Mouse (Mus musculus) liver, embryonic 15.5 days (tissue): Measurements from ENCODE around the gene Bad. TPM values are rescaled to one million over a fixed set of nuclear protein-coding genes. Genes with fewer than 3 reads are reported as not detected.
"Not testable (repeated sequence)": the region's sequence is repeated elsewhere in the genome, so short reads cannot be mapped to it uniquely, and the experiment has no call there.

Experiments
- ATAC-seq: fragments of 200-750 bp; cut with Nextera tagmentation; 2 replicates; pipeline ENCODE4 v1.8.0; 2017; ENCODE audit warnings: moderate number of reproducible peaks, mild to moderate bottlenecking, moderate library complexity; ENCODE audit not compliant: insufficient read depth
- H3K27ac ChIP-seq: fragments of 300-500 bp; sonication (generic); replicated peaks from 2 replicates; pipeline ENCODE4 v1.5.1; 2015; ENCODE audit warnings: mild to moderate bottlenecking, inconsistent platforms
- H3K27me3 ChIP-seq: fragments of 300-500 bp; sonication (generic); 2 replicates; pipeline ENCODE4 v1.6.1; 2015; ENCODE audit warnings: mild to moderate bottlenecking, inconsistent platforms
- H3K36me3 ChIP-seq: fragments of 300-500 bp; sonication (generic); replicated peaks from 2 replicates; pipeline ENCODE4 v1.6.1; 2015; ENCODE audit warnings: moderate library complexity, mild to moderate bottlenecking, inconsistent platforms
- H3K4me1 ChIP-seq: fragments of 300-500 bp; sonication (generic); replicated peaks from 2 replicates; pipeline ENCODE4 v1.6.1; 2015; ENCODE audit warnings: inconsistent platforms
- H3K4me2 ChIP-seq: fragments of 300-500 bp; sonication (generic); 2 replicates; pipeline ENCODE4 v1.6.1; 2015; ENCODE audit warnings: moderate library complexity, mild to moderate bottlenecking, inconsistent platforms
- H3K4me3 ChIP-seq: fragments of 300-500 bp; sonication (generic); replicated peaks from 2 replicates; pipeline ENCODE4 v1.5.1; 2015; ENCODE audit warnings: mild to moderate bottlenecking, inconsistent platforms
- H3K9ac ChIP-seq: fragments of 300-500 bp; sonication (generic); 2 replicates; pipeline ENCODE4 v1.6.1; 2015; ENCODE audit warnings: moderate library complexity, mild to moderate bottlenecking, inconsistent platforms
- H3K9me3 ChIP-seq: fragments of 300-500 bp; sonication (generic); replicated peaks from 2 replicates; pipeline ENCODE4 v1.6.1; 2016; ENCODE audit warnings: inconsistent platforms
- WGBS: fragments of 180-500 bp; shearing (Covaris S2); methylation state at CpG from one replicate; pipeline ENCODE4 v1.1.7; 2015; ENCODE audit warnings: mixed read lengths; ENCODE audit not compliant: insufficient replicate concordance; 5-methylcytosine and 5-hydroxymethylcytosine counted together
- polyA plus RNA-seq: library from polyadenylated mRNA; unstranded; fragments of >200 nt; fragmentation: Nextera tagmentation; extraction: Ambion mirVana; gene quantifications from 2 replicates; pipeline ENCODE4 v1.2.1, GENCODE M21; 2015

The Bad gene
- polyA plus RNA-seq, 1 experiment from 2014 or later, result 25.5 TPM

- under 1% methylated on average over 38 of the region's 38 CpGs for WGBS
- peaks cover 66% of the 10 kb centered on the region for H3K4me1 ChIP-seq
- peak; percentile 83 for ATAC-seq
Measured at GRCm38 (mm10) chr19:6980381-6981093, 38.9 kb downstream of the Bad start, which contains the start of gene Fkbp2. TSS of gene Fkbp2 (minus strand) at chr19:6980501.

GRCm38 (mm10) chr19:6981465-6981864 lies 39.8 kb downstream of the Bad start:
- Histone ChIP-seq H3K36me3 (peaks cover 53% of the 10 kb centered on the region), H3K27me3 (no peaks in the 10 kb centered on the region), H3K4me2 (peak overlapping the region; percentile 98), H3K9me3 (no peaks in the 10 kb centered on the region), H3K9ac (no peak overlapping the region; the same call in 1 of the 2 replicates), H3K27ac (peak overlapping the region; percentile 91), H3K4me3 (peak overlapping the region; percentile 77), H3K4me1 (peaks cover 66% of the 10 kb centered on the region)
- 84% methylated on average over 4 of the region's 4 CpGs for WGBS
- no peak for ATAC-seq

More at GRCm38 (mm10) chr19:6980381-6981093, 38.9 kb downstream of the Bad start, which contains the start of gene Fkbp2:
- H3K4me2 ChIP-seq, result peak within 1 kb of the TSS; percentile 98
- H3K9me3 ChIP-seq, result no peaks in the 10 kb centered on the region
- peak within 1 kb of the TSS; percentile 78 for H3K9ac ChIP-seq
- H3K27me3 ChIP-seq, result no peaks in the 10 kb centered on the region
- H3K4me3 ChIP-seq, result peak within 1 kb of the TSS; percentile 77
- peak within 1 kb of the TSS; percentile 91 for H3K27ac ChIP-seq
- H3K36me3 ChIP-seq, result peaks cover 50% of the 10 kb centered on the region

DNA sequence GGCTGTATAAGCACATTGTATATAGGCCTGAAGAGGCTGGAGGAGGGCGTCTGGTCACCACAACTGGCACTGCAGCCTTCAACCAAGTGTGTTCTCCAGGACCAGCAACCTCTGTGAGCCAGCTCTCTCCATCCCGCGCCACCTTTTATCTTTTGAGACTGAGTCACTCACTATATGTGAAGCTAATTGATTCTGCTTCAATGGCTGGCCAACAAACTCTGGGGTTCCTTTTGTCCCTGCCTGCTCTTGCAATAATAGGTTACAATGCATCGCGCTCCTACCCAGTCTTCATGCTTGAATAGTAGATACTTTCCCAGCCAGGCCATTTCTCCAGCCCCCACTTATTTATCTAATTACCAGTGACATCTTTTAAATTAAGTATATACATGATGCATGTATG lies 42.0 kb downstream of the Bad start:
- Histone ChIP-seq H3K9me3 (no peaks in the 10 kb centered on the region), H3K4me1 (peaks cover 66% of the 10 kb centered on the region), H3K36me3 (peaks cover 34% of the 10 kb centered on the region), H3K27me3 (no peaks in the 10 kb centered on the region), H3K27ac (no peak overlapping the region), H3K4me3 (no peak overlapping the region), H3K9ac (no peak overlapping the region), H3K4me2 (no peak overlapping the region)
- 82% methylated on average over 5 of the region's 5 CpGs for WGBS
- ATAC-seq, result no peak

DNA sequence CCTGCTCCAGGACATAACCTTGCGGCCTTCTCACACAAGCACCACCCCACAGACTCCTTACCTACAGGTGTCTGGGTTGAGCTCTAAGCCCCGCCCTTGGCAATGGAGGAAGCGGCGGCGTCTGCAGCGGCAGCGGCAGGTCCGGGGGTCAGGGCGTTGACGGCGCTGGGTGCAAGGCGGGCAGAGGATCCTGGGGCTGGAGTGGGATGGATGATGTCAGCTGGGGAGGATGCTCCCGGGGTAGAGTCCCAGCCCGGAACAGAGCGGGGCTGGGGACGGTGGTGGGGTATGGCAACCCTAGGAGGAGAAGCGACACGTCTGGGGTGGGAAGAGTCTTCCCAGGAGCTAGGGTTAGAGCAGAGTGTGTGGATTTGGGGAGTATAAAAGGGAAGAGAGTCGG lies 43.6 kb downstream of the Bad start:
- Histone ChIP-seq H3K4me1 (peaks cover 58% of the 10 kb centered on the region), H3K9ac (no peak overlapping the region), H3K9me3 (no peaks in the 10 kb centered on the region), H3K4me3 (no peak overlapping the region), H3K4me2 (no peak overlapping the region; the same call in 1 of the 2 replicates), H3K36me3 (peaks cover 33% of the 10 kb centered on the region), H3K27ac (0 out of 2 replicates have a peak overlapping the region, but pooled peaks have one; percentile 29), H3K27me3 (no peaks in the 10 kb centered on the region)
- no peak for ATAC-seq
- 84% methylated on average over 19 of the region's 19 CpGs for WGBS

- Histone ChIP-seq H3K9me3 (no peaks in the 10 kb centered on the region), H3K36me3 (peaks cover 33% of the 10 kb centered on the region), H3K4me2 (peak overlapping the region; percentile 100), H3K27ac (peak overlapping the region; percentile 84), H3K27me3 (no peaks in the 10 kb centered on the region), H3K9ac (peak overlapping the region; percentile 81; the same call in 1 of the 2 replicates), H3K4me3 (peak overlapping the region; percentile 76), H3K4me1 (peaks cover 55% of the 10 kb centered on the region)
- peak; percentile 61 for ATAC-seq
- 53% methylated on average over 10 of the region's 10 CpGs for WGBS
Measured at GRCm38 (mm10) chr19:6985951-6986708, 44.5 kb downstream of the Bad start.

- Histone ChIP-seq H3K4me1 (peaks cover 54% of the 10 kb centered on the region), H3K27me3 (no peaks in the 10 kb centered on the region), H3K9me3 (no peaks in the 10 kb centered on the region), H3K27ac (peak within 1 kb of the TSS; percentile 84), H3K4me2 (peak within 1 kb of the TSS; percentile 100), H3K4me3 (peak within 1 kb of the TSS; percentile 76), H3K9ac (peak within 1 kb of the TSS; percentile 81), H3K36me3 (peaks cover 30% of the 10 kb centered on the region)
- ATAC-seq, result peak; percentile 56
- WGBS, result under 1% methylated on average over 84 of the region's 85 CpGs
Measured at GRCm38 (mm10) chr19:6987061-6987903, 45.6 kb downstream of the Bad start, which contains the start of gene Vegfb. TSS of gene Vegfb (minus strand) at chr19:6987651.

DNA sequence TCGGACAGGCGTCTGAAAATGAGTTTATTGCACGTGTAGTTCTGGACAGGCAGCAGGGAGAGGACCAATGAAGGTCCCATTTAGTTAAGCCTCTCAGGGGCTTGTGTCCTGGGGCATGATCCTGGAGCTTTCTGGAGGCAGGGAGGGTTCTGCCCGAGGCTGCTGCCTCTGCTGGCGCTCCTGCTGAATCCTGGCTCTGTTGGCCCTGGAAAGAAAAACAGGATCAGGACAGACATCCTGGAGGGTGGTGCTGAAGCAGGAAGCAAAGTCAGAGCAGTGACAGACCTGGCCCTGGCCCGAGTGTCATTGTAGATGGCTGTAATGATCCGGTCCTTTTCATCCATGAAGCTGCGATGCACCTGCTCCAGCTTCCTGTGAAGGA lies 46.2 kb downstream of the Bad start:
- H3K9me3 ChIP-seq, result no peaks in the 10 kb centered on the region
- peak overlapping the region; percentile 84; the same call in 1 of the 2 replicates for H3K27ac ChIP-seq
- H3K4me2 ChIP-seq, result peak overlapping the region; percentile 100
- peaks cover 51% of the 10 kb centered on the region for H3K4me1 ChIP-seq
- WGBS, result 14% methylated on average over 8 of the region's 8 CpGs
- H3K4me3 ChIP-seq, result peak overlapping the region; percentile 76
- H3K36me3 ChIP-seq, result peaks cover 24% of the 10 kb centered on the region
- H3K9ac ChIP-seq, result peak overlapping the region; percentile 81
- H3K27me3 ChIP-seq, result no peaks in the 10 kb centered on the region
- no peak for ATAC-seq

GRCm38 (mm10) chr19:6989251-6989650 lies 47.6 kb downstream of the Bad start:
- H3K4me2 ChIP-seq, result no peak overlapping the region

GRCm38 (mm10) chr19:6990712-6991111 lies 49.1 kb downstream of the Bad start:
- 81% methylated on average over 6 of the region's 6 CpGs for WGBS
- H3K4me2 ChIP-seq, result no peak overlapping the region
- H3K4me1 ChIP-seq, result peaks cover 66% of the 10 kb centered on the region

More at GRCm38 (mm10) chr19:6989251-6989650, 47.6 kb downstream of the Bad start:
- WGBS, result 84% methylated on average over 8 of the region's 8 CpGs
- H3K27me3 ChIP-seq, result no peaks in the 10 kb centered on the region
- no peak for ATAC-seq
- H3K4me3 ChIP-seq, result no peak overlapping the region
- peaks cover 13% of the 10 kb centered on the region for H3K36me3 ChIP-seq
- peaks cover 60% of the 10 kb centered on the region for H3K4me1 ChIP-seq
- no peaks in the 10 kb centered on the region for H3K9me3 ChIP-seq
- no peak overlapping the region for H3K27ac ChIP-seq
- H3K9ac ChIP-seq, result no peak overlapping the region

DNA sequence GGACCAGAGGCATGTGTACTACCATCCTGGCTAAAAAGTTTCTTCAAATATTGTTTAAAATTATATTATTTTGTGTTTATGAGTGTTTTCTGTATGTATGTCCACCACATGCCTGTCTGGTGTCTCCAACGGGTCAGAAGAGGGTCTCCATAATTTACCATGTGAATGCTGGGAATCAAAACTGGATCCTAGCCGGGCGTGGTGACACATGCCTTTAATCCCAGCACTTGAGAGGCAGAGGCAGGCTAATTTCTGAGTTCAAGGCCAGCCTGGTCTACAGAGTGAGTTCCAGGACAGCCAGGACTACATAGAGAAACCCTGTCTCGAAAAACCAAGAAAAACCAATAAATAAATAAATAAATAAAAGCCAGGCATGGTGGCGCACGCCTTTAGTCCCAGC lies 49.5 kb downstream of the Bad start:
- H3K4me1 ChIP-seq, result peaks cover 66% of the 10 kb centered on the region
- not testable (repeated sequence) for H3K27me3 ChIP-seq, H3K4me2 ChIP-seq, H3K36me3 ChIP-seq, H3K9me3 ChIP-seq, H3K4me3 ChIP-seq, H3K27ac ChIP-seq, H3K9ac ChIP-seq, ATAC-seq
- WGBS, result 71% methylated on average over 6 of the region's 6 CpGs

More at GRCm38 (mm10) chr19:6990712-6991111, 49.1 kb downstream of the Bad start:
- peaks cover 1% of the 10 kb centered on the region; the same call in 1 of the 2 replicates for H3K36me3 ChIP-seq
- H3K9ac ChIP-seq, result no peak overlapping the region
- ATAC-seq, result no peak
- no peak overlapping the region for H3K27ac ChIP-seq
- no peak overlapping the region for H3K4me3 ChIP-seq
- no peaks in the 10 kb centered on the region for H3K27me3 ChIP-seq
- no peaks in the 10 kb centered on the region for H3K9me3 ChIP-seq
